In genomic region chr12:112828501-112829243, GRCm38 (mm10) we compare ENCODE assay signal across 8 mouse cellular contexts. TPM values are rescaled to one million over a fixed set of nuclear protein-coding genes. Genes with fewer than 3 reads are reported as not detected.
DNase-seq lines count a peak whose midpoint lies in the region; ATAC-seq and TF ChIP-seq lines count a peak whose summit lies in the region.

No protein-coding gene starts in this region.

- H3K9ac ChIP-seq in ES-Bruce4 (ENCODE audit: low read depth, poor library complexity, severe bottlenecking) = peak overlapping the region; percentile 99
- peak overlapping the region; percentile 95 for H3K9ac ChIP-seq in hindbrain, embryonic 12.5 days
- H3K9ac ChIP-seq in lung, embryonic 14.5 days = peak overlapping the region; percentile 98

- no peaks in the 10 kb centered on the region for H3K27me3 ChIP-seq in kidney, adult 2 months (replicated peaks; ENCODE audit: control insufficient read depth, insufficient read depth, low read length)
- H3K27me3 ChIP-seq in ES-Bruce4 (ENCODE audit: control insufficient read depth, insufficient read depth, low read length, poor library complexity, severe bottlenecking) = no peaks in the 10 kb centered on the region
- no peaks in the 10 kb centered on the region for H3K27me3 ChIP-seq in hindbrain, embryonic 12.5 days
- no peaks in the 10 kb centered on the region for H3K27me3 ChIP-seq in lung, embryonic 14.5 days (ENCODE audit: insufficient read depth, low read length)

- H3K4me1 ChIP-seq in kidney, adult 2 months (ENCODE audit: control insufficient read depth, insufficient read depth, low read length) = peaks cover 14% of the 10 kb centered on the region; the same call in 1 of the 2 replicates
- peaks cover 7% of the 10 kb centered on the region for H3K4me1 ChIP-seq in ES-Bruce4 (ENCODE audit: control insufficient read depth, insufficient read depth, low read length)
- H3K4me1 ChIP-seq in hindbrain, embryonic 12.5 days = peaks cover 54% of the 10 kb centered on the region
- peaks cover 17% of the 10 kb centered on the region for H3K4me1 ChIP-seq in lung, embryonic 14.5 days (ENCODE audit: insufficient read depth)
- peaks cover 9% of the 10 kb centered on the region for H3K4me1 ChIP-seq in olfactory bulb, adult 2 months (ENCODE audit: control insufficient read depth, insufficient read depth, low read length)

- no peaks in the 10 kb centered on the region for H3K36me3 ChIP-seq in kidney, adult 2 months (ENCODE audit: control insufficient read depth, insufficient read depth, low read length)
- peaks cover 37% of the 10 kb centered on the region for H3K36me3 ChIP-seq in ES-Bruce4 (ENCODE audit: control insufficient read depth, insufficient read depth, low read length, poor library complexity, severe bottlenecking)
- peaks cover 44% of the 10 kb centered on the region for H3K36me3 ChIP-seq in hindbrain, embryonic 12.5 days
- peaks cover 49% of the 10 kb centered on the region for H3K36me3 ChIP-seq in lung, embryonic 14.5 days (ENCODE audit: insufficient read depth)

- H3K27ac ChIP-seq in kidney, adult 2 months (ENCODE audit: insufficient read depth, low read depth, low read length) = peak overlapping the region; percentile 82
- H3K27ac ChIP-seq in ES-Bruce4 (ENCODE audit: insufficient read depth, low read length) = peak overlapping the region; percentile 71
- peak overlapping the region; percentile 95 for H3K27ac ChIP-seq in hindbrain, embryonic 12.5 days
- peak overlapping the region; percentile 93 for H3K27ac ChIP-seq in lung, embryonic 14.5 days (ENCODE audit: low read depth)
- peak overlapping the region; percentile 53 for H3K27ac ChIP-seq in olfactory bulb, adult 2 months (ENCODE audit: insufficient read depth, low read depth, low read length)

- peak overlapping the region; percentile 94 for H3K4me3 ChIP-seq in kidney, adult 2 months (ENCODE audit: insufficient read depth, low read depth, low read length)
- peak overlapping the region; percentile 98 for H3K4me3 ChIP-seq in ES-Bruce4 (ENCODE audit: low read depth, low read length)
- H3K4me3 ChIP-seq in hindbrain, embryonic 12.5 days = peak overlapping the region; percentile 77
- peak overlapping the region; percentile 89 for H3K4me3 ChIP-seq in lung, embryonic 14.5 days (ENCODE audit: low read depth, low read length)
- peak overlapping the region; percentile 79 for H3K4me3 ChIP-seq in olfactory bulb, adult 2 months (ENCODE audit: insufficient read depth, low read depth, low read length)

- no peak for TF ChIP-seq CTCF in kidney, adult 2 months (conservative IDR thresholded peaks at IDR 0.05; ENCODE audit: insufficient read depth, insufficient read length, low read depth, low read length)
- no peak for TF ChIP-seq CTCF in ES-Bruce4 (IDR thresholded peaks at IDR 0.05; ENCODE audit: low read depth, low read length)
- TF ChIP-seq CTCF in lung, embryonic 14.5 days (IDR thresholded peaks at IDR 0.05; ENCODE audit: low read depth) = no peak
- no peak for TF ChIP-seq CTCF in olfactory bulb, adult 2 months (IDR thresholded peaks at IDR 0.05; ENCODE audit: insufficient read depth, low read depth, low read length)

- TF ChIP-seq EP300 in ES-Bruce4 (IDR thresholded peaks at IDR 0.05; ENCODE audit: insufficient read depth, low read depth, low read length) = no peak

- peak; percentile 34 for ATAC-seq in common myeloid progenitor, adult 5-6 weeks (replicated peaks; ENCODE audit: low read depth, poor library complexity, severe bottlenecking)
- ATAC-seq in hindbrain, embryonic 12.5 days (ENCODE audit: low FRiP score) = peak; percentile 82
- ATAC-seq in lung, embryonic 14.5 days (ENCODE audit: insufficient read depth) = peak; percentile 87

- under 1% methylated on average over 51 of the region's 51 CpGs for WGBS in kidney, adult 2 months
- WGBS in hindbrain, embryonic 12.5 days = under 1% methylated on average over 48 of the region's 51 CpGs
- under 1% methylated on average over 51 of the region's 51 CpGs for WGBS in lung, embryonic 14.5 days
- WGBS in olfactory bulb, adult 2 months = under 1% methylated on average over 51 of the region's 51 CpGs

- DNase-seq in kidney, adult 2 months = no peak
- no peak for DNase-seq in kidney, adult 18-20 months
- peak; percentile 15 for DNase-seq in lung, embryonic 14.5 days
- DNase-seq in cerebellum, postnatal 14 days = no peak

- TF ChIP-seq POLR2A in kidney, adult 2 months (IDR thresholded peaks at IDR 0.05; ENCODE audit: low read depth, low read length) = no peak
- no peak for TF ChIP-seq POLR2A in ES-Bruce4 (IDR thresholded peaks at IDR 0.05; ENCODE audit: insufficient read depth, low read length)
- no peak for TF ChIP-seq POLR2A in olfactory bulb, adult 2 months (IDR thresholded peaks at IDR 0.05; ENCODE audit: insufficient read depth, low read depth, low read length)

- peak overlapping the region; percentile 81 for H3K4me2 ChIP-seq in hindbrain, embryonic 12.5 days (replicated peaks)
- peak overlapping the region; percentile 90 for H3K4me2 ChIP-seq in lung, embryonic 14.5 days

- H3K9me3 ChIP-seq in ES-Bruce4 (replicated peaks; ENCODE audit: control insufficient read depth, insufficient read depth, low read length, poor library complexity, severe bottlenecking) = no peaks in the 10 kb centered on the region
- no peaks in the 10 kb centered on the region for H3K9me3 ChIP-seq in hindbrain, embryonic 12.5 days (replicated peaks)
- no peaks in the 10 kb centered on the region for H3K9me3 ChIP-seq in lung, embryonic 14.5 days (ENCODE audit: low read depth, low read length)

RNA-seq across cellular contexts. Expression of gene Cdca4, which starts 0.6 kb away (rescaled TPM):
- polyA plus RNA-seq in kidney, adult 2 months (2012; rRNA removed) = 10.3 and 10.6 TPM in 2 replicates
- 58.9 and 59.1 TPM in 2 replicates for polyA plus RNA-seq in ES-Bruce4 (2011; ENCODE audit: insufficient read depth, insufficient read length, low read depth, missing spikeins)
- 59.4 and 64.7 TPM in 2 replicates for total RNA-seq in common myeloid progenitor, adult 5-6 weeks (2017)
- 101 TPM in 2 replicates for polyA plus RNA-seq in hindbrain, embryonic 12.5 days (2016; fragmentation: Nextera tagmentation; extraction: Ambion mirVana)
- polyA plus RNA-seq in lung, embryonic 14.5 days (2014; fragmentation: Nextera tagmentation; extraction: Ambion mirVana) = 140 and 153 TPM in 2 replicates
- not detected in 2 replicates for polyA plus RNA-seq in olfactory bulb, adult 2 months (2012; ENCODE audit: insufficient read depth, insufficient read length, low replicate concordance, missing spikeins)

RNA-seq across cellular contexts. Expression of gene Clba1, which starts 19.9 kb away (rescaled TPM):
- polyA plus RNA-seq in kidney, adult 2 months (2012; rRNA removed) = 19.1 and 22.5 TPM in 2 replicates
- polyA plus RNA-seq in ES-Bruce4 (2011; ENCODE audit: insufficient read depth, insufficient read length, low read depth, missing spikeins) = 4.9 and 7.6 TPM in 2 replicates
- 0.18 TPM in 1 of 2 replicates, not detected in the other for total RNA-seq in common myeloid progenitor, adult 5-6 weeks (2017)
- 16.9 and 19.7 TPM in 2 replicates for polyA plus RNA-seq in hindbrain, embryonic 12.5 days (2016; fragmentation: Nextera tagmentation; extraction: Ambion mirVana)
- 4.3 and 5.1 TPM in 2 replicates for polyA plus RNA-seq in lung, embryonic 14.5 days (2014; fragmentation: Nextera tagmentation; extraction: Ambion mirVana)
- polyA plus RNA-seq in olfactory bulb, adult 2 months (2012; ENCODE audit: insufficient read depth, insufficient read length, low replicate concordance, missing spikeins) = not detected in 2 replicates

RNA-seq across cellular contexts. Expression of gene Ahnak2, which starts 26.2 kb away (rescaled TPM):
- polyA plus RNA-seq in kidney, adult 2 months (2012; rRNA removed) = 0.70 and 0.99 TPM in 2 replicates
- polyA plus RNA-seq in ES-Bruce4 (2011; ENCODE audit: insufficient read depth, insufficient read length, low read depth, missing spikeins) = 25.8 and 28.6 TPM in 2 replicates
- not detected in 2 replicates for total RNA-seq in common myeloid progenitor, adult 5-6 weeks (2017)
- 0.48 and 0.64 TPM in 2 replicates for polyA plus RNA-seq in hindbrain, embryonic 12.5 days (2016; fragmentation: Nextera tagmentation; extraction: Ambion mirVana)
- polyA plus RNA-seq in lung, embryonic 14.5 days (2014; fragmentation: Nextera tagmentation; extraction: Ambion mirVana) = 0.61 and 0.64 TPM in 2 replicates
- polyA plus RNA-seq in olfactory bulb, adult 2 months (2012; ENCODE audit: insufficient read depth, insufficient read length, low replicate concordance, missing spikeins) = not detected in 2 replicates

RNA-seq across cellular contexts. Expression of gene Gpr132, which starts 39.4 kb away (rescaled TPM):
- 1.7 and 4.6 TPM in 2 replicates for polyA plus RNA-seq in kidney, adult 2 months (2012; rRNA removed)
- polyA plus RNA-seq in ES-Bruce4 (2011; ENCODE audit: insufficient read depth, insufficient read length, low read depth, missing spikeins) = 0.64 and 0.93 TPM in 2 replicates
- total RNA-seq in common myeloid progenitor, adult 5-6 weeks (2017) = 5.4 and 9.3 TPM in 2 replicates
- polyA plus RNA-seq in hindbrain, embryonic 12.5 days (2016; fragmentation: Nextera tagmentation; extraction: Ambion mirVana) = not detected in 2 replicates
- 0.12 TPM in 1 of 2 replicates, not detected in the other for polyA plus RNA-seq in lung, embryonic 14.5 days (2014; fragmentation: Nextera tagmentation; extraction: Ambion mirVana)
- polyA plus RNA-seq in olfactory bulb, adult 2 months (2012; ENCODE audit: insufficient read depth, insufficient read length, low replicate concordance, missing spikeins) = not detected in 2 replicates

Comparison
In these comparisons a context has a peak if more than half of its experiments do, and no peak if none do; other contexts are left out.
1. ATAC-seq: peak in every context shown above with its lines; median percentile 87 in lung, embryonic 14.5 days; 82 in hindbrain, embryonic 12.5 days; 34 in common myeloid progenitor, adult 5-6 weeks.
2. RNA of gene Ahnak2, which starts 26.2 kb away (polyA plus RNA-seq): 25.8 to 28.6 TPM in ES-Bruce4; 0.70 to 0.99 TPM in kidney, adult 2 months, 0.61 to 0.64 TPM in lung, embryonic 14.5 days, 0.48 to 0.64 TPM in hindbrain, embryonic 12.5 days and not detected in olfactory bulb, adult 2 months; every median in the first group is over 10 times any median in the second.
3. Peak in every context shown above with its lines, with median percentiles within 50 percentile points of each other: H3K27ac ChIP-seq, H3K4me3 ChIP-seq and H3K9ac ChIP-seq.